Mouse (Mus musculus) bone marrow macrophage, adult 2 months (primary cell): ENCODE measurements around the gene Tmem208.

Experiments used
- CTCF ChIP-seq: IDR thresholded peaks from 2 replicates; pipeline ENCODE4 v1.5.1; 2012; ENCODE audit warnings: low read depth, mild to moderate bottlenecking, low read length, moderate library complexity
- POLR2A ChIP-seq: IDR thresholded peaks from 2 replicates; pipeline ENCODE4 v1.6.1; 2012; ENCODE audit warnings: mild to moderate bottlenecking, low read depth, low read length, borderline replicate concordance

- TF ChIP-seq POLR2A, result no peak
- no peak; the same call in 1 of the 2 replicates for TF ChIP-seq CTCF
Observed at GRCm38 (mm10) chr8:105283074-105283473, 43.1 kb upstream of the Tmem208 start.
